In genomic region chr14:8207105-8207504, GRCm38 (mm10) we compare ENCODE assay signal across 14 mouse cellular contexts. TPM values are rescaled to one million over a fixed set of nuclear protein-coding genes. Genes with fewer than 3 reads are reported as not detected.
DNase-seq lines count a peak whose midpoint lies in the region; ATAC-seq and TF ChIP-seq lines count a peak whose summit lies in the region.
"Had no signal": no experiment of that assay in that cellular context is flagged by ENCODE, and none has a peak within 500 bp of the region (broad histone marks: within the 10 kb centered on the region; RNA-seq: fewer than 3 reads in every experiment).

No protein-coding gene starts in this region.

- no peaks in the 10 kb centered on the region for H3K9me3 ChIP-seq in intestine, embryonic 16.5 days (ENCODE audit: control insufficient read depth, low read length)
- no peaks in the 10 kb centered on the region for H3K9me3 ChIP-seq in intestine, embryonic 15.5 days
- H3K9me3 ChIP-seq in hindbrain, embryonic 12.5 days (replicated peaks) = no peaks in the 10 kb centered on the region
- no peaks in the 10 kb centered on the region for H3K9me3 ChIP-seq in midbrain, embryonic 16.5 days (replicated peaks; ENCODE audit: control insufficient read depth, low read length, poor library complexity, severe bottlenecking)
- H3K9me3 ChIP-seq in lung, postnatal 0 days (ENCODE audit: low read length) = no peaks in the 10 kb centered on the region
- H3K9me3 ChIP-seq: heart, embryonic 15.5 days; limb, embryonic 15.5 days had no signal

- no peak for TF ChIP-seq EP300 in lung, postnatal 0 days (IDR thresholded peaks at IDR 0.05)

- no peak overlapping the region for H3K27ac ChIP-seq in intestine, embryonic 16.5 days (ENCODE audit: low read length)
- H3K27ac ChIP-seq in intestine, embryonic 15.5 days = no peak overlapping the region
- peak overlapping the region; percentile 55; the same call in 1 of the 2 replicates for H3K27ac ChIP-seq in hindbrain, embryonic 12.5 days
- H3K27ac ChIP-seq in midbrain, embryonic 16.5 days (ENCODE audit: low read length) = no peak overlapping the region
- H3K27ac ChIP-seq in lung, postnatal 0 days (ENCODE audit: low read length) = no peak overlapping the region
- H3K27ac ChIP-seq: heart, embryonic 15.5 days; limb, embryonic 15.5 days had no signal

- H3K4me2 ChIP-seq in intestine, embryonic 16.5 days (ENCODE audit: low read depth, low read length) = no peak overlapping the region
- H3K4me2 ChIP-seq in intestine, embryonic 15.5 days (replicated peaks) = no peak overlapping the region
- no peak overlapping the region for H3K4me2 ChIP-seq in hindbrain, embryonic 12.5 days (replicated peaks)
- H3K4me2 ChIP-seq in midbrain, embryonic 16.5 days (ENCODE audit: low read length) = no peak overlapping the region
- H3K4me2 ChIP-seq in lung, postnatal 0 days (replicated peaks; ENCODE audit: low read depth, low read length) = no peak overlapping the region
- H3K4me2 ChIP-seq: heart, embryonic 15.5 days; limb, embryonic 15.5 days had no signal

- H3K4me3 ChIP-seq in intestine, embryonic 16.5 days (ENCODE audit: low read length) = no peak overlapping the region
- no peak overlapping the region for H3K4me3 ChIP-seq in intestine, embryonic 15.5 days (replicated peaks)
- no peak overlapping the region for H3K4me3 ChIP-seq in hindbrain, embryonic 12.5 days
- no peak overlapping the region for H3K4me3 ChIP-seq in midbrain, embryonic 16.5 days (ENCODE audit: low read depth, low read length)
- H3K4me3 ChIP-seq in lung, postnatal 0 days (ENCODE audit: low read depth, low read length) = no peak overlapping the region
- H3K4me3 ChIP-seq: heart, embryonic 15.5 days; limb, embryonic 15.5 days had no signal

- H3K27me3 ChIP-seq in intestine, embryonic 16.5 days (replicated peaks; ENCODE audit: control insufficient read depth, insufficient read depth, low read length) = no peaks in the 10 kb centered on the region
- no peaks in the 10 kb centered on the region for H3K27me3 ChIP-seq in intestine, embryonic 15.5 days (replicated peaks)
- H3K27me3 ChIP-seq in hindbrain, embryonic 12.5 days = no peaks in the 10 kb centered on the region
- H3K27me3 ChIP-seq in midbrain, embryonic 16.5 days (ENCODE audit: control insufficient read depth, insufficient read depth, low read depth, low read length) = no peaks in the 10 kb centered on the region
- H3K27me3 ChIP-seq in lung, postnatal 0 days (replicated peaks; ENCODE audit: insufficient read depth, low read length) = no peaks in the 10 kb centered on the region
- H3K27me3 ChIP-seq: heart, embryonic 15.5 days; limb, embryonic 15.5 days had no signal

- no peaks in the 10 kb centered on the region for H3K36me3 ChIP-seq in intestine, embryonic 16.5 days (ENCODE audit: control insufficient read depth, insufficient read depth, low read length)
- H3K36me3 ChIP-seq in intestine, embryonic 15.5 days = no peaks in the 10 kb centered on the region
- no peaks in the 10 kb centered on the region for H3K36me3 ChIP-seq in hindbrain, embryonic 12.5 days
- H3K36me3 ChIP-seq in midbrain, embryonic 16.5 days (ENCODE audit: control insufficient read depth, insufficient read depth, low read length) = no peaks in the 10 kb centered on the region
- no peaks in the 10 kb centered on the region for H3K36me3 ChIP-seq in lung, postnatal 0 days (ENCODE audit: insufficient read depth, low read length)
- H3K36me3 ChIP-seq: heart, embryonic 15.5 days; limb, embryonic 15.5 days had no signal

- no peak for TF ChIP-seq CTCF in lung, postnatal 0 days (IDR thresholded peaks at IDR 0.05)

- H3K9ac ChIP-seq in intestine, embryonic 16.5 days (ENCODE audit: low read depth, low read length) = no peak overlapping the region
- no peak overlapping the region for H3K9ac ChIP-seq in intestine, embryonic 15.5 days
- no peak overlapping the region for H3K9ac ChIP-seq in hindbrain, embryonic 12.5 days
- no peak overlapping the region for H3K9ac ChIP-seq in midbrain, embryonic 16.5 days (ENCODE audit: low read depth, low read length)
- no peak overlapping the region for H3K9ac ChIP-seq in lung, postnatal 0 days (replicated peaks; ENCODE audit: low read depth)
- H3K9ac ChIP-seq: heart, embryonic 15.5 days; limb, embryonic 15.5 days had no signal

- peak; percentile 43 for DNase-seq in embryo, embryonic 11 days
- no peak for DNase-seq in ovary, postnatal 36 days (ENCODE audit: low spot score)
- no peak for DNase-seq in heart, postnatal 4 days
- no peak for DNase-seq in lung, postnatal 0 days (ENCODE audit: low spot score)
- DNase-seq: cerebellum, adult 11 months; kidney, postnatal 36 days had no signal

- 0 out of 2 replicates have a peak, but pooled peaks have one; percentile 46 for ATAC-seq in intestine, embryonic 16.5 days
- no peak; the same call in 1 of the 2 replicates for ATAC-seq in intestine, embryonic 15.5 days
- peak; percentile 62 for ATAC-seq in hindbrain, embryonic 12.5 days (ENCODE audit: low FRiP score)
- ATAC-seq in midbrain, embryonic 16.5 days = 0 out of 2 replicates have a peak, but pooled peaks have one; percentile 33
- no peak for ATAC-seq in lung, postnatal 0 days

- WGBS in intestine, embryonic 16.5 days = 33% methylated on average over 5 of the region's 5 CpGs
- WGBS in intestine, embryonic 15.5 days = 24% methylated on average over 5 of the region's 5 CpGs
- WGBS in hindbrain, embryonic 12.5 days = 10% methylated on average over 5 of the region's 5 CpGs
- WGBS in midbrain, embryonic 16.5 days = 12% methylated on average over 5 of the region's 5 CpGs
- 38% methylated on average over 5 of the region's 5 CpGs for WGBS in lung, postnatal 0 days

- H3K4me1 ChIP-seq in intestine, embryonic 16.5 days (ENCODE audit: control insufficient read depth, insufficient read depth, low read length) = no peaks in the 10 kb centered on the region
- H3K4me1 ChIP-seq in intestine, embryonic 15.5 days (replicated peaks) = no peaks in the 10 kb centered on the region
- peaks cover 11% of the 10 kb centered on the region for H3K4me1 ChIP-seq in hindbrain, embryonic 12.5 days
- no peaks in the 10 kb centered on the region for H3K4me1 ChIP-seq in midbrain, embryonic 16.5 days (ENCODE audit: control insufficient read depth, insufficient read depth, low read length)
- H3K4me1 ChIP-seq in lung, postnatal 0 days (ENCODE audit: insufficient read depth, low read depth, low read length) = no peaks in the 10 kb centered on the region
- H3K4me1 ChIP-seq: limb, embryonic 15.5 days had no signal

RNA-seq across cellular contexts. Expression of gene Kctd6, which starts 6.8 kb away (rescaled TPM):
- 2.1 and 2.2 TPM in 2 replicates for polyA plus RNA-seq in intestine, embryonic 16.5 days (2015; fragmentation: Nextera tagmentation; extraction: Ambion mirVana)
- 11.2 and 12.4 TPM in 2 replicates for polyA plus RNA-seq in intestine, embryonic 15.5 days (2015; fragmentation: Nextera tagmentation; extraction: Ambion mirVana)
- 15.6 and 16.0 TPM in 2 replicates for polyA plus RNA-seq in hindbrain, embryonic 12.5 days (2016; fragmentation: Nextera tagmentation; extraction: Ambion mirVana)
- 7.2 and 9.5 TPM in 2 replicates for polyA plus RNA-seq in midbrain, embryonic 16.5 days (2015; fragmentation: Nextera tagmentation; extraction: Ambion mirVana)
- 10 to 100 TPM; 13.2 to 14.1 TPM for total RNA-seq in heart, postnatal 4 days (2021)
- 18.5 and 19.5 TPM in 2 replicates for polyA plus RNA-seq in lung, postnatal 0 days (2015; fragmentation: Nextera tagmentation; extraction: Ambion mirVana)

RNA-seq across cellular contexts. Expression of gene Pdhb, which starts 34.3 kb away (rescaled TPM):
- 187 and 215 TPM in 2 replicates for polyA plus RNA-seq in intestine, embryonic 16.5 days (2015; fragmentation: Nextera tagmentation; extraction: Ambion mirVana)
- 197 and 198 TPM in 2 replicates for polyA plus RNA-seq in intestine, embryonic 15.5 days (2015; fragmentation: Nextera tagmentation; extraction: Ambion mirVana)
- 198 and 207 TPM in 2 replicates for polyA plus RNA-seq in hindbrain, embryonic 12.5 days (2016; fragmentation: Nextera tagmentation; extraction: Ambion mirVana)
- polyA plus RNA-seq in midbrain, embryonic 16.5 days (2015; fragmentation: Nextera tagmentation; extraction: Ambion mirVana) = 255 and 256 TPM in 2 replicates
- 100 to 1,000 TPM; 617 to 634 TPM for total RNA-seq in heart, postnatal 4 days (2021)
- polyA plus RNA-seq in lung, postnatal 0 days (2015; fragmentation: Nextera tagmentation; extraction: Ambion mirVana) = 129 and 140 TPM in 2 replicates

RNA-seq across cellular contexts. Expression of gene Acox2, which starts 52.0 kb away (rescaled TPM):
- 1.1 and 1.4 TPM in 2 replicates for polyA plus RNA-seq in intestine, embryonic 16.5 days (2015; fragmentation: Nextera tagmentation; extraction: Ambion mirVana)
- polyA plus RNA-seq in intestine, embryonic 15.5 days (2015; fragmentation: Nextera tagmentation; extraction: Ambion mirVana) = 0.88 and 0.91 TPM in 2 replicates
- 0.26 TPM in 1 of 2 replicates, not detected in the other for polyA plus RNA-seq in hindbrain, embryonic 12.5 days (2016; fragmentation: Nextera tagmentation; extraction: Ambion mirVana)
- polyA plus RNA-seq in midbrain, embryonic 16.5 days (2015; fragmentation: Nextera tagmentation; extraction: Ambion mirVana) = not detected in 2 replicates
- total RNA-seq in heart, postnatal 4 days (2021) = not detected
- 6.3 and 7.2 TPM in 2 replicates for polyA plus RNA-seq in lung, postnatal 0 days (2015; fragmentation: Nextera tagmentation; extraction: Ambion mirVana)
- total RNA-seq: megakaryocyte progenitor cell, adult 5-6 weeks had no signal
- polyA plus RNA-seq: C2C12; heart, embryonic 15.5 days had no signal

Comparison
In these comparisons a context has a peak if more than half of its experiments do, and no peak if none do; other contexts are left out.
1. ATAC-seq: peak in intestine, embryonic 16.5 days (single experiment), hindbrain, embryonic 12.5 days (single experiment) and midbrain, embryonic 16.5 days (single experiment); none in intestine, embryonic 15.5 days (single experiment) and lung, postnatal 0 days (single experiment).